Mouse (Mus musculus): ENCODE measurements around the gene Zfp109. TPM values are rescaled to one million over a fixed set of nuclear protein-coding genes. Genes with fewer than 3 reads are reported as not detected.

The Zfp109 gene
- polyA plus RNA-seq, 1 experiment from 2014 or later, result 7.1 TPM

DNA sequence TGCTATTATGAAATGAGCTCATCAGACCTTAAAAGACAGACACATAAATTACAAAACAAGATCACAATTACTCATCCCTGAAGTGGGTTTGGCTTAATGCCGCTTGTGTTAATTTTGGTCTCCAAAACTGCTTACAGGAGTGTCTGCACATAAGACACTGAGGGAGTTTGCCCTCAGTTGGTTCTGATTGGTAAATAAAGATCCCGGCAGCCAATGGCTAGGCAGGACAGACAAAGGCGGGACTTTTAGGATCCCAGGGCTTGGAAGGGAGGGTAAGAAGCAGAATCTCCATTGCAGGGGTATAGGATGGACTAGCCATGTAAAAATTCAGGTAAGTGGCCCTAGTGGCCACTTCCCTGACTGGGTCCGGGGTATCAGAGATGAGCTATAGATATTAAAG is 40.4 kb downstream of the Zfp109 start:
- Histone ChIP-seq H3K4me1 (replicated peaks) (no peaks in the 10 kb centered on the region), H3K4me3 (replicated peaks) (no peak overlapping the region), H3K27me3 (no peaks in the 10 kb centered on the region), H3K9ac (replicated peaks) (no peak overlapping the region), H3K4me2 (no peak overlapping the region), H3K27ac (no peak overlapping the region), H3K36me3 (peaks cover 77% of the 10 kb centered on the region), H3K9me3 (peaks cover 21% of the 10 kb centered on the region; the same call in 1 of the 2 replicates)
- 95% methylated on average over 4 of the region's 4 CpGs for WGBS
- ATAC-seq (ENCODE audit: insufficient number of reproducible peaks, insufficient read depth, low FRiP score, low TSS enrichment, low read depth), result no peak

DNA sequence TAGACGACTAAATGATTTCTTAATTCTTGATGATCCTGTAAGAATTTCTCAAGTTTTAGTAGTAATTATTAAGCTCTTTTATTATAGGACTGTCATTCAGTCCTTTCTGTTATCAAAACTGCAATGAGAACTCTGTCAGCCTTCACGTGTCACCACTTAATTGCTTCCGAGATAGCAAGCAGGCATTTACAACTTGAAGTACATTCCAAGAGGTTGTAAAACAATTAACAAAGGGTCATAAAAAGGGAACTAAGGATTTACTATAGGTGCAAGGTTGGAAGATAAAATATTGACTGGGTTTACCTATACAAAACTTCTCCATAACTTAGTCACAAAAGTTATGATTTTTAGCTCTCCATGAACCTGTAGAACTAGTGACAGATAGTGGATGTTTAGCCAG is 44.2 kb downstream of the Zfp109 start:
- Histone ChIP-seq H3K27ac (no peak overlapping the region), H3K9ac (replicated peaks) (no peak overlapping the region), H3K4me1 (replicated peaks) (no peaks in the 10 kb centered on the region), H3K4me3 (replicated peaks) (no peak overlapping the region), H3K4me2 (no peak overlapping the region), H3K27me3 (no peaks in the 10 kb centered on the region), H3K9me3 (peaks cover 12% of the 10 kb centered on the region; the same call in 1 of the 2 replicates), H3K36me3 (peaks cover 39% of the 10 kb centered on the region)
- WGBS, result 54% methylated on average over 3 of the region's 3 CpGs
- ATAC-seq (ENCODE audit: insufficient number of reproducible peaks, insufficient read depth, low FRiP score, low TSS enrichment, low read depth), result no peak

DNA sequence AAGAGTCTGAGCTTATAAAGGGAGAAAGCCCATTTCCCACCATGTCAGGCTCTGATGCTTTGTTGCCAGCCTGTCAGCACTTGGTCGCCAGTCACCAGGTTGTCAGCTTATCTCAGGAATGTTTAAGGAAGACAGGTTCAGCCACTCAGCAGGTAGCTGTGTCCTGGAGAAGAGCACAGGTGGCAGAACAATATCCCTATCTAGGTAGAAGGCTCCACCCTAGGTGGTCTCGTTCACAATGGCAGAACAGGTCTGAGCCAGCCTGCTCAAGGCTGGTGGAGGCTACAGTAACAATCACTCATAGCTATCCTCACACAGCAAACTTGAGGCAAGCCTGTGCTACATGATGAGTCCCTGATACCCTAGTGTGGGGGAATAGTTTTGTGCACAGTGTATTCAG is 46.0 kb downstream of the Zfp109 start:
- peaks cover 10% of the 10 kb centered on the region; the same call in 1 of the 2 replicates for H3K9me3 ChIP-seq
- no peak overlapping the region for H3K9ac ChIP-seq (replicated peaks)
- no peak overlapping the region for H3K4me2 ChIP-seq
- ATAC-seq (ENCODE audit: insufficient number of reproducible peaks, insufficient read depth, low FRiP score, low TSS enrichment, low read depth), result no peak
- peaks cover 24% of the 10 kb centered on the region for H3K36me3 ChIP-seq
- H3K4me3 ChIP-seq (replicated peaks), result no peak overlapping the region
- no peak overlapping the region for H3K27ac ChIP-seq
- 84% methylated on average over 2 of the region's 2 CpGs for WGBS
- H3K4me1 ChIP-seq (replicated peaks), result no peaks in the 10 kb centered on the region
- H3K27me3 ChIP-seq, result no peaks in the 10 kb centered on the region

DNA sequence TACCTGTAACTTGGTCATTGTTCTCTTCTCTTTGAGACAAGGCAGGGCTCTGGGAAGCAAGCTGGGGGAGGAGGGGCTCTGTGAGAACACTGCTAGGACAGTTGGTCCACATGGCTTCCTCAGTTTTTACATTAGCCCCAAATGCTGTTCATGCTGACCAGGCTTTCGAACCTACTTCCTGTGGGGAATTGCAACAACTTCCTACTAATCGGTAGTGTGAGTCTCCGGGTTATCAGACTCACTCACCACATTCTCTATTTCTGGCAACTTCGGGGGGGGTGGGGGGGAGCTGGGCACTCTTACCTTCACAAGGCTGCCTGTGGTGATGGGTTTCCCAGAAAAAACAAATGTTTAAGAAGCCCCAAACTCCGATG is 47.8 kb downstream of the Zfp109 start:
- no peak overlapping the region for H3K4me2 ChIP-seq
- H3K27ac ChIP-seq, result no peak overlapping the region
- 79% methylated on average over 5 of the region's 5 CpGs for WGBS
- H3K9ac ChIP-seq (replicated peaks), result no peak overlapping the region
- peaks cover 10% of the 10 kb centered on the region; the same call in 1 of the 2 replicates for H3K9me3 ChIP-seq
- no peak overlapping the region for H3K4me3 ChIP-seq (replicated peaks)
- H3K4me1 ChIP-seq (replicated peaks), result no peaks in the 10 kb centered on the region
- no peaks in the 10 kb centered on the region for H3K27me3 ChIP-seq
- peaks cover 20% of the 10 kb centered on the region for H3K36me3 ChIP-seq
- no peak for ATAC-seq (ENCODE audit: insufficient number of reproducible peaks, insufficient read depth, low FRiP score, low TSS enrichment, low read depth)

- Histone ChIP-seq H3K9ac (replicated peaks) (no peak overlapping the region), H3K4me3 (replicated peaks) (no peak overlapping the region), H3K27ac (no peak overlapping the region), H3K27me3 (no peaks in the 10 kb centered on the region), H3K9me3 (peaks cover 6% of the 10 kb centered on the region; the same call in 1 of the 2 replicates), H3K36me3 (peaks cover 14% of the 10 kb centered on the region), H3K4me2 (no peak overlapping the region), H3K4me1 (replicated peaks) (no peaks in the 10 kb centered on the region)
- 76% methylated on average over 4 of the region's 4 CpGs for WGBS
- ATAC-seq (ENCODE audit: insufficient number of reproducible peaks, insufficient read depth, low FRiP score, low TSS enrichment, low read depth), result no peak
Observed at GRCm38 (mm10) chr7:24188901-24189570, 48.3 kb downstream of the Zfp109 start.

- no peak overlapping the region for H3K27ac ChIP-seq
- no peak overlapping the region for H3K4me2 ChIP-seq
- H3K27me3 ChIP-seq, result no peaks in the 10 kb centered on the region
- no peak overlapping the region for H3K4me3 ChIP-seq (replicated peaks)
- 71% methylated on average over 1 of the region's 1 CpGs for WGBS
- H3K9me3 ChIP-seq, result no peaks in the 10 kb centered on the region
- no peak for ATAC-seq (ENCODE audit: insufficient number of reproducible peaks, insufficient read depth, low FRiP score, low TSS enrichment, low read depth)
- 0 out of 2 replicates have a peak, but pooled peaks cover 4% of the 10 kb centered on the region for H3K36me3 ChIP-seq
- no peaks in the 10 kb centered on the region for H3K4me1 ChIP-seq (replicated peaks)
- H3K9ac ChIP-seq (replicated peaks), result no peak overlapping the region
Observed at GRCm38 (mm10) chr7:24187611-24188010, 49.7 kb downstream of the Zfp109 start.

Other genes with a start within 250 kb of the Zfp109 start
- not detected in 2 replicates for gene V1rd19, start 235.9 kb downstream of the Zfp109 start, polyA plus RNA-seq (2016; fragmentation: Nextera tagmentation; extraction: Ambion mirVana)
- gene Vmn1r183, start 184.3 kb downstream of the Zfp109 start, polyA plus RNA-seq (2016; fragmentation: Nextera tagmentation; extraction: Ambion mirVana), result not detected in 2 replicates
- gene Zfp180, start 155.6 kb downstream of the Zfp109 start, polyA plus RNA-seq (2016; fragmentation: Nextera tagmentation; extraction: Ambion mirVana), result 27.7 and 29.7 TPM in 2 replicates
- gene Zfp112, start 125.2 kb downstream of the Zfp109 start, polyA plus RNA-seq (2016; fragmentation: Nextera tagmentation; extraction: Ambion mirVana), result 5.8 and 6.9 TPM in 2 replicates
- gene Zfp235, start 103.4 kb downstream of the Zfp109 start, polyA plus RNA-seq (2016; fragmentation: Nextera tagmentation; extraction: Ambion mirVana), result 17.4 and 17.5 TPM in 2 replicates
- 6.0 and 6.4 TPM in 2 replicates for gene Zfp114, start 62.5 kb downstream of the Zfp109 start, polyA plus RNA-seq (2016; fragmentation: Nextera tagmentation; extraction: Ambion mirVana)
- 12.3 and 12.5 TPM in 2 replicates for gene Zfp111, start 26.1 kb downstream of the Zfp109 start, polyA plus RNA-seq (2016; fragmentation: Nextera tagmentation; extraction: Ambion mirVana)
- gene Zfp108, start 17.2 kb upstream of the Zfp109 start, polyA plus RNA-seq (2016; fragmentation: Nextera tagmentation; extraction: Ambion mirVana), result 4.2 and 4.8 TPM in 2 replicates
- 10.0 and 12.0 TPM in 2 replicates for gene Zfp93, start 32.9 kb upstream of the Zfp109 start, polyA plus RNA-seq (2016; fragmentation: Nextera tagmentation; extraction: Ambion mirVana)
- gene Zfp61, start 63.7 kb upstream of the Zfp109 start, polyA plus RNA-seq (2016; fragmentation: Nextera tagmentation; extraction: Ambion mirVana), result 57.6 and 61.1 TPM in 2 replicates
- gene Zfp94, start 79.1 kb upstream of the Zfp109 start, polyA plus RNA-seq (2016; fragmentation: Nextera tagmentation; extraction: Ambion mirVana), result 15.6 and 15.9 TPM in 2 replicates
- 0.25 TPM in 1 of 2 replicates, not detected in the other for gene Tescl, start 96.4 kb upstream of the Zfp109 start, polyA plus RNA-seq (2016; fragmentation: Nextera tagmentation; extraction: Ambion mirVana)
- gene Lypd5, start 111.6 kb upstream of the Zfp109 start, polyA plus RNA-seq (2016; fragmentation: Nextera tagmentation; extraction: Ambion mirVana), result not detected in 2 replicates
- gene Kcnn4, start 132.7 kb upstream of the Zfp109 start, polyA plus RNA-seq (2016; fragmentation: Nextera tagmentation; extraction: Ambion mirVana), result 2.1 and 2.8 TPM in 2 replicates
- 22.7 and 25.4 TPM in 2 replicates for gene Smg9, start 162.1 kb upstream of the Zfp109 start, polyA plus RNA-seq (2016; fragmentation: Nextera tagmentation; extraction: Ambion mirVana)
- not detected in 2 replicates for gene Irgc1, start 214.7 kb upstream of the Zfp109 start, polyA plus RNA-seq (2016; fragmentation: Nextera tagmentation; extraction: Ambion mirVana)
- 1.8 and 2.6 TPM in 2 replicates for gene Plaur, start 224.9 kb upstream of the Zfp109 start, polyA plus RNA-seq (2016; fragmentation: Nextera tagmentation; extraction: Ambion mirVana)
- gene Cadm4, start 244.5 kb upstream of the Zfp109 start, polyA plus RNA-seq (2016; fragmentation: Nextera tagmentation; extraction: Ambion mirVana), result 6.5 and 7.0 TPM in 2 replicates

Measured in limb, embryonic 12.5 days (tissue).